Mouse (Mus musculus): ENCODE measurements at regions not wholly inside any gene's neighbourhood (a gene's known extent, or its start where the extent isn't known, plus 50 kb on each side); places are given as distances from the start of the nearest gene placed in this dataset.
"Not testable (repeated sequence)": the region's sequence is repeated elsewhere in the genome, so short reads cannot be mapped to it uniquely, and the experiment has no call there.

GRCm38 (mm10) chr1:177877223-177877622, 80.9 kb upstream of the Adss start:
- not testable (repeated sequence) for H3K4me3 ChIP-seq
- 50% methylated on average over 3 of the region's 3 CpGs for WGBS (ENCODE audit: insufficient replicate concordance)
- ATAC-seq = peak; percentile 42; the same call in 1 of the 2 replicates

DNA sequence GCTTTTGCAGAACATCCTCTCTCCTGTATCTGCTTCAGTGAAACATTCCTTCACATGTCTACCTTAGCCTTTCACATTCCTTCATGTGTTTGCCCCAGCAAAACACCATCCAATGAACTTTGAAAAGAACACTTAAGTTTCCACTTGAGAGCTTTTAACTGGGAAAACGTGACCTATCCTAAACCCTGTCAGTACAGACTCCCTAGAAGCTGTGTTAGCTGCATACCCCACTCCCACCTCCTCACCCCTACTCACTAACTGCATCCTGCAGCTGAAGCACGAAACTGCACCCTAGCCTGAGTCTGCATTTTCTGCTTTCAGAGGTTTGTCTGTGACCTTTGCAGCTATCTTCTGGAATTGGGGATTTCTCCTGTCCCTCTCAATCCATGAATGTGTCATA, 81.7 kb upstream of the Catspere2 start:
- no peak overlapping the region for H3K9ac ChIP-seq
- WGBS (ENCODE audit: insufficient replicate concordance) = 36% methylated on average over 2 of the region's 2 CpGs
- H3K27me3 ChIP-seq (replicated peaks) = no peaks in the 10 kb centered on the region
- no peaks in the 10 kb centered on the region for H3K4me1 ChIP-seq
- no peak for ATAC-seq
- H3K4me3 ChIP-seq = no peak overlapping the region
- no peak overlapping the region for H3K4me2 ChIP-seq
- H3K9me3 ChIP-seq (replicated peaks) = no peaks in the 10 kb centered on the region
- H3K36me3 ChIP-seq = no peaks in the 10 kb centered on the region
- H3K27ac ChIP-seq = no peak overlapping the region

More at GRCm38 (mm10) chr1:177877223-177877622, 80.9 kb upstream of the Adss start:
- H3K27ac ChIP-seq; H3K9me3 ChIP-seq (replicated peaks); H3K27me3 ChIP-seq (replicated peaks); H3K9ac ChIP-seq; H3K4me2 ChIP-seq; H3K4me1 ChIP-seq; H3K36me3 ChIP-seq: not testable (repeated sequence)

DNA sequence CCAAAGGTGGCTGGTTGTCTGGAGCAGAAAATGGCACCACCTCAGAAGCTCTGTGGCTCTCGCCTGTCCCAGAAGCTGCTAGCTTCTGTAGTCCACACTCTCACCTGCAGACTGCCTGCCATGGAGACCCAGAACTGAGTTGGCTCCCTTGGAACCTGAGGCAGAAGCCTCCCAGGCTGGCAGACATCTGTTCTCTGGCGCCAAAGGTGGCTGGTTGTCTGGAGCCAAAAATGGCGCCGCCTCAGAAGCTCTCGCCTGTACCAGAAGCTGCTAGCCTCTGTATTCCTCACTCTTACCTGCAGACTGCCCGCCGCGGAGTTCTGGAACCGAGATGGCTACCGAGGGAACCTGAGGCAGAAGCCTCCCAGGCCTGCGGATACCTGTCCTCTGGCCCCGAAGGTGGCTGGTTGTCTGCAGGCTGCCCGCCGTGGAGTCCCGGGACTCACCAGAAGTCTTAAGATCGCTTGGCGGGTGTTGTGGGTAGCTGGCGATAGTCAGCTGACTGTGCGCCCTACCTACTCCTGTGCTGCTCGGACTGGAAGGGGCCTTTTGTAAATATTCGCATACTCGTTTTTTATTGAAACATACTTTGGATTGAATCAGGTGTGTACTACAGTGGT, 54.7 kb upstream of the Catspere2 start:
- not testable (repeated sequence) for H3K36me3 ChIP-seq; H3K9ac ChIP-seq; H3K4me3 ChIP-seq; H3K4me1 ChIP-seq; H3K4me2 ChIP-seq; H3K27ac ChIP-seq; ATAC-seq; H3K27me3 ChIP-seq (replicated peaks); H3K9me3 ChIP-seq (replicated peaks)
- WGBS (ENCODE audit: insufficient replicate concordance) = 70% methylated on average over 22 of the region's 22 CpGs

Measured in liver, embryonic 12.5 days (tissue).